Mouse (Mus musculus): ENCODE results near the gene Olfr646. TPM values are rescaled to one million over a fixed set of nuclear protein-coding genes. Genes with fewer than 3 reads are reported as not detected.

Olfr646 gene
- not detected in 2 replicates for polyA plus RNA-seq (2015; fragmentation: Nextera tagmentation; extraction: Ambion mirVana)

- H3K9me3 ChIP-seq (replicated peaks), result no peaks in the 10 kb centered on the region
- H3K36me3 ChIP-seq, result no peaks in the 10 kb centered on the region
- no peaks in the 10 kb centered on the region for H3K4me1 ChIP-seq (replicated peaks)
- H3K27me3 ChIP-seq, result no peaks in the 10 kb centered on the region
- no peak within 1 kb of the TSS for H3K9ac ChIP-seq
- no peak within 1 kb of the TSS for H3K4me2 ChIP-seq
- no peak within 1 kb of the TSS for H3K4me3 ChIP-seq
- no peak within 1 kb of the TSS for H3K27ac ChIP-seq
- no peak for ATAC-seq (replicated peaks; ENCODE audit: insufficient number of reproducible peaks, insufficient read depth, low FRiP score, low read depth)
These were observed at the start of gene Olfr646 for GRCm38 (mm10) chr7:104104757-104104972. Gene Olfr646, plus strand, starts transcription at chr7:104104873.

GRCm38 (mm10) chr7:104059215-104059614 is 45.5 kb upstream of the Olfr646 start:
- no peaks in the 10 kb centered on the region for H3K9me3 ChIP-seq (replicated peaks)
- no peak for ATAC-seq (replicated peaks; ENCODE audit: insufficient number of reproducible peaks, insufficient read depth, low FRiP score, low read depth)

GRCm38 (mm10) chr7:104061345-104061744 is 43.3 kb upstream of the Olfr646 start, which contains the start of gene 4930516K23Rik:
Gene 4930516K23Rik, minus strand, starts transcription at chr7:104061445.
- Histone ChIP-seq H3K4me2 (no peak within 1 kb of the TSS), H3K9me3 (replicated peaks) (no peaks in the 10 kb centered on the region), H3K9ac (no peak within 1 kb of the TSS), H3K27ac (no peak within 1 kb of the TSS), H3K36me3 (no peaks in the 10 kb centered on the region), H3K4me3 (no peak within 1 kb of the TSS), H3K4me1 (replicated peaks) (no peaks in the 10 kb centered on the region), H3K27me3 (no peaks in the 10 kb centered on the region)
- WGBS, result 37% methylated on average over 2 of the region's 2 CpGs
- ATAC-seq (replicated peaks; ENCODE audit: insufficient number of reproducible peaks, insufficient read depth, low FRiP score, low read depth), result no peak

More at GRCm38 (mm10) chr7:104059215-104059614, 45.5 kb upstream of the Olfr646 start:
- Histone ChIP-seq H3K9ac (no peak overlapping the region), H3K27ac (no peak overlapping the region), H3K27me3 (no peaks in the 10 kb centered on the region), H3K4me3 (no peak overlapping the region), H3K4me1 (replicated peaks) (no peaks in the 10 kb centered on the region), H3K4me2 (no peak overlapping the region), H3K36me3 (no peaks in the 10 kb centered on the region)
- WGBS, result 81% methylated on average over 1 of the region's 1 CpGs

GRCm38 (mm10) chr7:104071769-104072168 is 32.9 kb upstream of the Olfr646 start, which contains the start of gene Olfr644:
Gene Olfr644, minus strand, starts transcription at chr7:104071869.
- Histone ChIP-seq H3K36me3 (no peaks in the 10 kb centered on the region), H3K27me3 (no peaks in the 10 kb centered on the region), H3K4me1 (replicated peaks) (no peaks in the 10 kb centered on the region), H3K27ac (no peak within 1 kb of the TSS), H3K9me3 (replicated peaks) (no peaks in the 10 kb centered on the region), H3K4me3 (no peak within 1 kb of the TSS), H3K4me2 (no peak within 1 kb of the TSS), H3K9ac (no peak within 1 kb of the TSS)
- 56% methylated on average over 2 of the region's 2 CpGs for WGBS
- ATAC-seq (replicated peaks; ENCODE audit: insufficient number of reproducible peaks, insufficient read depth, low FRiP score, low read depth), result no peak

GRCm38 (mm10) chr7:104085365-104085764 is 19.3 kb upstream of the Olfr646 start, which contains the start of gene Olfr645:
Gene Olfr645, minus strand, starts transcription at chr7:104085465.
- no peaks in the 10 kb centered on the region for H3K9me3 ChIP-seq (replicated peaks)
- no peaks in the 10 kb centered on the region for H3K36me3 ChIP-seq
- H3K4me1 ChIP-seq (replicated peaks), result no peaks in the 10 kb centered on the region
- H3K9ac ChIP-seq, result no peak within 1 kb of the TSS
- H3K27me3 ChIP-seq, result no peaks in the 10 kb centered on the region
- H3K4me3 ChIP-seq, result no peak within 1 kb of the TSS
- no peak within 1 kb of the TSS for H3K4me2 ChIP-seq
- WGBS, result 70% methylated on average over 1 of the region's 1 CpGs
- no peak within 1 kb of the TSS for H3K27ac ChIP-seq
- ATAC-seq (replicated peaks; ENCODE audit: insufficient number of reproducible peaks, insufficient read depth, low FRiP score, low read depth), result no peak

GRCm38 (mm10) chr7:104103913-104104756 is 538 bp upstream of the Olfr646 start:
- H3K9me3 ChIP-seq (replicated peaks), result no peaks in the 10 kb centered on the region
- H3K4me1 ChIP-seq (replicated peaks), result no peaks in the 10 kb centered on the region
- no peak overlapping the region for H3K4me2 ChIP-seq
- no peaks in the 10 kb centered on the region for H3K27me3 ChIP-seq
- H3K4me3 ChIP-seq, result no peak overlapping the region
- WGBS, result 68% methylated on average over 4 of the region's 4 CpGs
- no peak overlapping the region for H3K9ac ChIP-seq
- no peaks in the 10 kb centered on the region for H3K36me3 ChIP-seq
- no peak overlapping the region for H3K27ac ChIP-seq
- ATAC-seq (replicated peaks; ENCODE audit: insufficient number of reproducible peaks, insufficient read depth, low FRiP score, low read depth), result no peak

- Histone ChIP-seq H3K27me3 (no peaks in the 10 kb centered on the region), H3K27ac (no peak within 1 kb of the TSS), H3K4me2 (no peak within 1 kb of the TSS), H3K36me3 (no peaks in the 10 kb centered on the region), H3K9me3 (replicated peaks) (no peaks in the 10 kb centered on the region), H3K4me3 (no peak within 1 kb of the TSS), H3K4me1 (replicated peaks) (no peaks in the 10 kb centered on the region), H3K9ac (no peak within 1 kb of the TSS)
- WGBS, result 82% methylated on average over 5 of the region's 5 CpGs
- no peak for ATAC-seq (replicated peaks; ENCODE audit: insufficient number of reproducible peaks, insufficient read depth, low FRiP score, low read depth)
These were observed 25.1 kb downstream of the Olfr646 start, which contains the start of gene Ubqln5 for GRCm38 (mm10) chr7:104129726-104130125. Gene Ubqln5, minus strand, starts transcription at chr7:104129826.

GRCm38 (mm10) chr7:104137305-104137704 is 32.6 kb downstream of the Olfr646 start, which contains the start of gene Olfr643:
Gene Olfr643, minus strand, starts transcription at chr7:104137405.
- Histone ChIP-seq H3K9me3 (replicated peaks) (no peaks in the 10 kb centered on the region), H3K36me3 (no peaks in the 10 kb centered on the region), H3K9ac (no peak within 1 kb of the TSS), H3K27ac (no peak within 1 kb of the TSS), H3K4me3 (no peak within 1 kb of the TSS), H3K4me1 (replicated peaks) (no peaks in the 10 kb centered on the region), H3K4me2 (no peak within 1 kb of the TSS), H3K27me3 (no peaks in the 10 kb centered on the region)
- no peak for ATAC-seq (replicated peaks; ENCODE audit: insufficient number of reproducible peaks, insufficient read depth, low FRiP score, low read depth)
- WGBS, result 81% methylated on average over 5 of the region's 5 CpGs

- no peaks in the 10 kb centered on the region for H3K27me3 ChIP-seq
- H3K27ac ChIP-seq, result no peak within 1 kb of the TSS
- no peaks in the 10 kb centered on the region for H3K4me1 ChIP-seq (replicated peaks)
- no peaks in the 10 kb centered on the region for H3K9me3 ChIP-seq (replicated peaks)
- no peaks in the 10 kb centered on the region for H3K36me3 ChIP-seq
- H3K4me3 ChIP-seq, result no peak within 1 kb of the TSS
- no peak within 1 kb of the TSS for H3K9ac ChIP-seq
- H3K4me2 ChIP-seq, result no peak within 1 kb of the TSS
- no peak for ATAC-seq (replicated peaks; ENCODE audit: insufficient number of reproducible peaks, insufficient read depth, low FRiP score, low read depth)
- 69% methylated on average over 3 of the region's 3 CpGs for WGBS
These were observed 38.5 kb downstream of the Olfr646 start, which contains the start of gene Ubqln3 for GRCm38 (mm10) chr7:104143179-104143578. Gene Ubqln3, minus strand, starts transcription at chr7:104143279.

GRCm38 (mm10) chr7:104150456-104150855 is 45.8 kb downstream of the Olfr646 start, which contains the start of gene Ubqlnl:
Gene Ubqlnl, minus strand, starts transcription at chr7:104150556.
- no peak within 1 kb of the TSS for H3K9ac ChIP-seq
- H3K4me3 ChIP-seq, result no peak within 1 kb of the TSS
- no peaks in the 10 kb centered on the region for H3K4me1 ChIP-seq (replicated peaks)
- H3K27ac ChIP-seq, result no peak within 1 kb of the TSS
- no peak for ATAC-seq (replicated peaks; ENCODE audit: insufficient number of reproducible peaks, insufficient read depth, low FRiP score, low read depth)
- WGBS, result 85% methylated on average over 2 of the region's 2 CpGs
- no peaks in the 10 kb centered on the region for H3K36me3 ChIP-seq
- H3K9me3 ChIP-seq (replicated peaks), result no peaks in the 10 kb centered on the region
- no peaks in the 10 kb centered on the region for H3K27me3 ChIP-seq
- no peak within 1 kb of the TSS for H3K4me2 ChIP-seq
